ENCODE assay signal across 12 mouse cellular contexts in the genomic region with DNA sequence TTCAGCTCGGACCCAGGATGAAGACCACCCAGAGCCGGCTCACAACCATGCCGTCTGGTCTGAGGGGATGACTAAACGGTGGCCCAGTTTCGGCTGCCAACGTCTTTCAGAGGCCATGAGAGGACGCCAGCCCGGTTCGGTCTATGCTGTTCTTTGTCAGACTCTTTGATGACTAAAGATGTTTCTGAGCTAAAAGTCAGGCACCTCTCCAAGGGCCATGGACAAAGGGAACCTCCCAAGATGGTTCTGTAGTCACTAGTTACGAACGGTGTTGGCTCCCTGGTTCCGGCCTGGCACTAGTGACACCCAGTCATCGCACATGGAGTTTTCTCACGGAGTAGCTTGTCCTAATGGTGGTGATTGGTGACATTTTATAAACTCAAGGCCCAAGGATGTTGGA.
DNase-seq lines count a peak whose midpoint lies in the region; ATAC-seq and TF ChIP-seq lines count a peak whose summit lies in the region.
"Had no signal": no experiment of that assay in that cellular context is flagged by ENCODE, and none has a peak within 500 bp of the region (broad histone marks: within the 10 kb centered on the region; RNA-seq: fewer than 3 reads in every experiment).

No protein-coding gene starts in this region.

- WGBS in lung, adult 2 months, result 82% methylated on average over 14 of the region's 14 CpGs
- WGBS in limb, embryonic 10.5 days, result 85% methylated on average over 14 of the region's 14 CpGs
- 79% methylated on average over 14 of the region's 14 CpGs for WGBS in intestine, embryonic 16.5 days

- H3K9me3 ChIP-seq in limb, embryonic 10.5 days (replicated peaks), result no peaks in the 10 kb centered on the region
- H3K9me3 ChIP-seq in intestine, embryonic 16.5 days (ENCODE audit: control insufficient read depth, low read length), result no peaks in the 10 kb centered on the region

- peak overlapping the region; percentile 43 for H3K27ac ChIP-seq in limb, embryonic 10.5 days
- H3K27ac ChIP-seq in intestine, embryonic 16.5 days (ENCODE audit: low read length), result no peak overlapping the region

- ATAC-seq in intestine, embryonic 16.5 days, result no peak

- H3K9ac ChIP-seq in intestine, embryonic 16.5 days (ENCODE audit: low read depth, low read length), result no peak overlapping the region

- no peak for TF ChIP-seq POLR2A in lung, adult 2 months (IDR thresholded peaks at IDR 0.05; ENCODE audit: borderline replicate concordance, extremely low read depth, low read depth, low read length)

- TF ChIP-seq CTCF in lung, adult 2 months (IDR thresholded peaks at IDR 0.05; ENCODE audit: insufficient read depth, low read length), result no peak

- peak; percentile 57 to 61 for DNase-seq in cerebellum, postnatal 10 days
- no peak for DNase-seq in cerebellum, adult 9-10 months
- peak; percentile 24 for DNase-seq in lung, postnatal 10 days
- no peak for DNase-seq in lung, adult 2 months
- DNase-seq in limb, embryonic 10.5 days (ENCODE audit: low spot score), result no peak
- DNase-seq in retina, embryonic 14.5 days (ENCODE audit: low spot score), result peak; percentile 21
- DNase-seq in kidney, adult 9 months, result no peak
- DNase-seq: kidney, postnatal 4 days; lung, postnatal 14 days; thymus, adult 2 months had no signal

- H3K4me2 ChIP-seq in intestine, embryonic 16.5 days (ENCODE audit: low read depth, low read length), result no peak overlapping the region

- H3K4me3 ChIP-seq in lung, adult 2 months (replicated peaks; ENCODE audit: extremely low read depth, low read depth, low read length), result no peak overlapping the region
- H3K4me3 ChIP-seq in limb, embryonic 10.5 days, result no peak overlapping the region
- no peak overlapping the region for H3K4me3 ChIP-seq in intestine, embryonic 16.5 days (ENCODE audit: low read length)
- H3K4me3 ChIP-seq: myocyte had no signal

- no peaks in the 10 kb centered on the region for H3K27me3 ChIP-seq in limb, embryonic 10.5 days (ENCODE audit: low read depth, poor library complexity, severe bottlenecking)
- H3K27me3 ChIP-seq in intestine, embryonic 16.5 days (replicated peaks; ENCODE audit: control insufficient read depth, insufficient read depth, low read length), result no peaks in the 10 kb centered on the region

- H3K36me3 ChIP-seq in limb, embryonic 10.5 days, result no peaks in the 10 kb centered on the region
- H3K36me3 ChIP-seq in intestine, embryonic 16.5 days (ENCODE audit: control insufficient read depth, insufficient read depth, low read length), result no peaks in the 10 kb centered on the region

- H3K4me1 ChIP-seq in lung, adult 2 months (ENCODE audit: control insufficient read depth, insufficient read depth, low read length), result no peaks in the 10 kb centered on the region
- H3K4me1 ChIP-seq in limb, embryonic 10.5 days, result peaks cover 36% of the 10 kb centered on the region
- H3K4me1 ChIP-seq in intestine, embryonic 16.5 days (ENCODE audit: control insufficient read depth, insufficient read depth, low read length), result peaks cover 5% of the 10 kb centered on the region; the same call in 1 of the 2 replicates

Comparison
In these comparisons a context has a peak if more than half of its experiments do, and no peak if none do; other contexts are left out.
1. DNase-seq: peak in cerebellum, postnatal 10 days (2 of 2), lung, postnatal 10 days (single experiment) and retina, embryonic 14.5 days (single experiment); none in cerebellum, adult 9-10 months (single experiment), lung, adult 2 months (single experiment), limb, embryonic 10.5 days (single experiment) and kidney, adult 9 months (single experiment).